Mouse (Mus musculus) stomach, embryonic 15.5 days (tissue): ENCODE data around the gene Ttll10. TPM values are rescaled to one million over a fixed set of nuclear protein-coding genes. Genes with fewer than 3 reads are reported as not detected.

Experiments
- ATAC-seq: fragments of 200-750 bp; cut with Nextera tagmentation; 2 replicates; pipeline ENCODE4 v1.8.0; 2017; ENCODE audit warnings: low read depth, moderate number of reproducible peaks, moderate TSS enrichment; ENCODE audit not compliant: insufficient read depth, low FRiP score
- H3K27ac ChIP-seq: fragments of 300-500 bp; sonication (generic); 2 replicates; pipeline ENCODE4 v1.5.1; 2015; ENCODE audit warnings: mild to moderate bottlenecking, inconsistent platforms
- H3K27me3 ChIP-seq: fragments of 300-500 bp; sonication (generic); replicated peaks from 2 replicates; pipeline ENCODE4 v1.6.1; 2015; ENCODE audit warnings: inconsistent platforms
- H3K36me3 ChIP-seq: fragments of 300-500 bp; sonication (generic); 2 replicates; pipeline ENCODE4 v1.6.1; 2015; ENCODE audit warnings: inconsistent platforms
- H3K4me1 ChIP-seq: fragments of 300-500 bp; sonication (generic); 2 replicates; pipeline ENCODE4 v1.6.1; 2015; ENCODE audit warnings: inconsistent platforms
- H3K4me2 ChIP-seq: fragments of 300-500 bp; sonication (generic); 2 replicates; pipeline ENCODE4 v1.6.1; 2015; ENCODE audit warnings: mild to moderate bottlenecking, inconsistent platforms
- H3K4me3 ChIP-seq: fragments of 300-500 bp; sonication (generic); replicated peaks from 2 replicates; pipeline ENCODE4 v1.5.1; 2015; ENCODE audit warnings: inconsistent platforms
- H3K9ac ChIP-seq: fragments of 300-500 bp; sonication (generic); 2 replicates; pipeline ENCODE4 v1.6.1; 2015; ENCODE audit warnings: inconsistent platforms
- H3K9me3 ChIP-seq: fragments of 300-500 bp; sonication (generic); 2 replicates; pipeline ENCODE4 v1.6.1; 2016; ENCODE audit warnings: inconsistent platforms
- whole genome bisulfite sequencing: fragments of 180-500 bp; shearing (Covaris S2); methylation state at CpG from one replicate; pipeline ENCODE4 v1.1.7; 2015; 5-methylcytosine and 5-hydroxymethylcytosine counted together
- polyA plus RNA-seq: library from polyadenylated mRNA; unstranded; fragments of >200 nt; fragmentation: Nextera tagmentation; extraction: Ambion mirVana; gene quantifications from 2 replicates; pipeline ENCODE4 v1.2.1, GENCODE M21; 2015

Ttll10 gene
- polyA plus RNA-seq, 1 experiment from 2014 or later: 4.1 TPM

DNA sequence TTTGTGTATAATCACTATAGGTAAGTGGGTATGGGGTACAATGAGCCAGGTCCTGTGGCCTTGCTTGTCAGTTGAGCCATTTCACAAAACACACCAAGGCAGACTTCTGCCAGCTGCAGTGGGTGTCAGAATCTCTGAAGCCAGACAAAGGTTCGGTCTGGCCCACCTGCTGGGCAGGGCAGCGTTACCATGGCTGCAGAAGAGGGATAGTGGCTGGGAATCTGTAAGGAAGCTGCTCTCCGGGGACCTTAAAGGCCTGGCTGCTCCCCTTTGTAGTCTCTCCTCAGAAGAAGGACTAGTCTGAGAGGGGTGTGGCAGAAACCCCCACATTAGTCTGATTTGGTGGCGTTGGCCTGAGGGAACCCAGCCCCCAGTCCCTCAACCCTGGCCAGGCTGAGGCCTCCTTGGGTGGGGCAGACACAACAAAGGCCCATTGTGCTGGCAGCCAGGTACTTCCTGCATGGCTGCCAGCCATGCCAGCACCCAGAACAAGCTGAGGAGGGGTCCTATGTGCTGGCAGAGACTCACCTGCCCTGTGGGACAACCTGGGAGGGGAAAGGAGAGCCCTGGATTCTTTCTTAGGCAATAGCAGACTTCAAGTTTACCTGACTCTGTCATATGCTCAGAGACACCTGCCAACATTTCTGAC is 4.8 kb upstream of the Ttll10 start:
- Histone ChIP-seq H3K4me3 (no peak overlapping the region), H3K9ac (no peak overlapping the region), H3K27me3 (no peaks in the 10 kb centered on the region), H3K4me2 (no peak overlapping the region), H3K9me3 (no peaks in the 10 kb centered on the region), H3K27ac (peak overlapping the region; percentile 82), H3K4me1 (peaks cover 8% of the 10 kb centered on the region), H3K36me3 (no peaks in the 10 kb centered on the region)
- 18% methylated on average over 4 of the region's 4 CpGs for WGBS
- peak; percentile 13; the same call in 1 of the 2 replicates for ATAC-seq

DNA sequence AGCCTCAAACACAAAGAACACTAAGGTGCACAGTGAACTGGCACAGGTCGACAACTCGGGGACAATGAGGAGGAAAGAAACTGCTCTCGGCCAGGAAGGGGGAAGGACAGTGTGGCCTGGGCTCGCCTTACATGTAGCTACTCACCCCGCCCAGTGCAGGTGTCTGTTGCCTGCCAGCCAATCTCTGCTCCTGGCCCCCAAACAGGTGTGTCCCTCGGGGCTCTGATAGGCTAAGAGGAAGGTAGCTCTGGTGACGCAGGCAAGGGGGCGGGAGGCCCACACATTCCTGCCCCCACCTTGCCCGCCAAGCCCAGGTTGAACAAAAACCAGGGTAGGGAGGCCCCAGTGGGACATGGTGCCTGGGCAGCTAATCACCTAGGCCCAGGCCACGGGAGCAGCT is 499 bp upstream of the Ttll10 start:
- H3K9ac ChIP-seq: peak overlapping the region; percentile 33
- H3K27me3 ChIP-seq: no peaks in the 10 kb centered on the region
- no peaks in the 10 kb centered on the region for H3K9me3 ChIP-seq
- peak overlapping the region; percentile 44 for H3K4me2 ChIP-seq
- 29% methylated on average over 10 of the region's 10 CpGs for WGBS
- H3K36me3 ChIP-seq: no peaks in the 10 kb centered on the region
- peak overlapping the region; percentile 96 for H3K27ac ChIP-seq
- peaks cover 16% of the 10 kb centered on the region for H3K4me1 ChIP-seq
- ATAC-seq: peak; percentile 96
- peak overlapping the region; percentile 42 for H3K4me3 ChIP-seq

DNA sequence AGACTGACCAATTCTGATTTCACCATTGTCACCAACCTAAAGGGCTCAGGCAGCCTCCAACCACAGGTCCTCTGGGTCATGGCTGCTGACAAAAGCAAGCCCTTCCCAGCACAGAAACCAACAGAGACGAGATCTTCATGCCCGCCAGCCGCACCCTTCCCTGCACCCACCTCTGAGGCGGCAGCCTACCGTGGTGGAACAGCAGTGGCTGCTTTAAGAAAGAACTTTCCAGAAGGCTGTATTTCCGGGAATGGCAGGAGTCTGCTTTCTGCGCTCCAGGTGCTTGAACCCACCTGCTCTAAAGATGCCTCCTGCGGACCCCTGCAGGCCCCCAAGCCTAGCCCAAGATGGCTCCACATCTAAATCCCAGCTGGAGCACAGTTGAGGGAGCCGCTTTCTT is 388 bp downstream of the Ttll10 start:
- 57% methylated on average over 9 of the region's 9 CpGs for WGBS
- H3K9ac ChIP-seq: peak overlapping the region; percentile 33
- H3K9me3 ChIP-seq: no peaks in the 10 kb centered on the region
- ATAC-seq: no peak
- H3K4me1 ChIP-seq: peaks cover 10% of the 10 kb centered on the region; the same call in 1 of the 2 replicates
- H3K27ac ChIP-seq: peak overlapping the region; percentile 96
- no peaks in the 10 kb centered on the region for H3K27me3 ChIP-seq
- peak overlapping the region; percentile 44 for H3K4me2 ChIP-seq
- H3K4me3 ChIP-seq: peak overlapping the region; percentile 42
- H3K36me3 ChIP-seq: no peaks in the 10 kb centered on the region

DNA sequence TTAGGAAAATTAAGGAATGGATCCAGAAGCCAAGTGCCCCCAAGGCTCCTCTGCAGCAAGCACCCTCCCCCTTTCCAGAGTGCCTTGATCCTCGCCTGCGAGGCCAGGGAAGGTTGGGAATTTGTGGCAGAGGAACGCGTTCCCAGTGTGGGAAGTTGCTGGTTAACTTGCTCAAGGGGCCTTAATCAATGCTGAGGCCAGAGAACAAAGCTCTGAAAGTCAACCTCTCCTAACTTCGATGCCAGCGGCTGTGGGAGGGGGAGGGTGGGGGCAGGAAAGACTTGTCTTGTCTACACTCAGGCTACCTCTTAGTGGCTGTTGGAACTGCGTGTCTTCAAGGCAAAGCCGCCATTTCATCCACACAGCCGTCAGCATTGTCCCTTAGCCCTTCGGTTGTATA is 1.5 kb downstream of the Ttll10 start:
- H3K36me3 ChIP-seq: no peaks in the 10 kb centered on the region
- peak overlapping the region; percentile 96; the same call in 1 of the 2 replicates for H3K27ac ChIP-seq
- H3K27me3 ChIP-seq: no peaks in the 10 kb centered on the region
- H3K4me2 ChIP-seq: peak overlapping the region; percentile 49
- no peak overlapping the region for H3K9ac ChIP-seq
- ATAC-seq: no peak
- 0 out of 2 replicates have a peak, but pooled peaks cover 7% of the 10 kb centered on the region for H3K4me1 ChIP-seq
- 46% methylated on average over 10 of the region's 10 CpGs for WGBS
- no peaks in the 10 kb centered on the region for H3K9me3 ChIP-seq
- H3K4me3 ChIP-seq: peak overlapping the region; percentile 42

DNA sequence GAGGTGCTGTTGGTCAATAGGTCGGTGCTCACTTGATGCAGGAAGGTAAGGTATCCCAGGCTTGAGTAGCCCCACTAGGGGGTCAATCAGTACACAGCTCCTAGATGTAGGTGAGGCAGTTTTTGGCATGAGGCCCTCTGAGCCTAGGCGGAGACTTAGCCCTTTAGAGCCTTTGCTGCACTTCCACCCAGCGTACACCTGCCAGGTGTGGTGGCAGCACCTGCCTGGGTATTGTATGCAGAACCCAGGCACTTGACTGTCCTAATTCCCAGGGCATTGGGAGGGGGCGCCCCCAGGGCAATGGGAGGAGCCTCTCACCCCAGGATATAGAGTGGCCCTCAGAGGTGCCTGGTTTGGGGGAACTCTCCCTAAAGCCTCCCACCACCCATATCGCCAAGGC is 4.0 kb downstream of the Ttll10 start:
- Histone ChIP-seq H3K4me3 (no peak overlapping the region), H3K9ac (no peak overlapping the region), H3K9me3 (no peaks in the 10 kb centered on the region), H3K27me3 (no peaks in the 10 kb centered on the region), H3K4me1 (0 out of 2 replicates have a peak, but pooled peaks cover 7% of the 10 kb centered on the region), H3K4me2 (peak overlapping the region; percentile 49), H3K36me3 (no peaks in the 10 kb centered on the region), H3K27ac (no peak overlapping the region)
- WGBS: 76% methylated on average over 5 of the region's 5 CpGs
- no peak for ATAC-seq

DNA sequence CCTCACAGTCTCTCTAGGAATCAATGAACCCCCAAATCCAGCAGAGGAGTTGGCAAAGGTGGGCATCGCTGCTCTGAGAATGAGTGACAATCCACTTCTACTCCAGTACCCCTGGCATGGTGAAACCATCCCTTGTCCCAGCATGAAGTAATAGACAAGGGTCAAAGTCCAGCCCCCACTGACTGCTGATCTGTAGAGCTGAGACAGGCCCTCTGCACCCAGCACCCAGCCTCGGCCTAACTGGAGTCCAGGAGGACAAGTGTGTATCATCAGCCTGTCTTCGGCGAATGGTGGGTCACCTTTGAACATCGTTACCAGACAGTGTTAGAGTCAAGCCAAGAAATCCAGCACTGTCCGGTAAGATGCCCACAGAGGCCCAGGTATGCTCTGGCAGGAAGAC is 4.6 kb downstream of the Ttll10 start:
- Histone ChIP-seq H3K9ac (no peak overlapping the region), H3K9me3 (no peaks in the 10 kb centered on the region), H3K27me3 (no peaks in the 10 kb centered on the region), H3K4me2 (peak overlapping the region; percentile 49; the same call in 1 of the 2 replicates), H3K4me3 (no peak overlapping the region), H3K4me1 (0 out of 2 replicates have a peak, but pooled peaks cover 7% of the 10 kb centered on the region), H3K36me3 (no peaks in the 10 kb centered on the region), H3K27ac (no peak overlapping the region)
- ATAC-seq: no peak
- 90% methylated on average over 6 of the region's 6 CpGs for WGBS

DNA sequence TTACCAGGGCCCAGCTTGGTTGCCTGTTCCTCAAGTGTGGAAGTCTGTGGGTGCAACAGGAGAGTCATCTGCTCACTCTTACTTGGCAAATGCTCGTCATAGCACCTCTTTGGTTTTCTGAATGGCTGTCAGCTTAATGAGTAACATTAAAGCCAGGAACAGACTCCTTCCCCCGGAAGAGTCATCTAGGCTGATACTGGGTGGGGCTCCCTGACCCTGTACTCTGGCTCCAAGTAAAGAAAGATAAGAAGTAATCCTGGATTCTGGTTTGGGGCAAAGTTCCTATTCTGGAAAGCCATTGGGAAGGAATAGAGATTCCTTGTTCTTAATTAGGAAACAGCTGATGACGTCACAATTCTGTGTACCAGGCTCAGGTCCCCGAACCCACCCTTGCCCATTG is 5.1 kb downstream of the Ttll10 start:
- no peak overlapping the region for H3K4me3 ChIP-seq
- ATAC-seq: no peak
- H3K27ac ChIP-seq: 0 out of 2 replicates have a peak overlapping the region, but pooled peaks have one; percentile 6
- H3K9me3 ChIP-seq: no peaks in the 10 kb centered on the region
- no peaks in the 10 kb centered on the region for H3K27me3 ChIP-seq
- WGBS: 61% methylated on average over 4 of the region's 4 CpGs
- H3K36me3 ChIP-seq: no peaks in the 10 kb centered on the region
- no peak overlapping the region for H3K4me2 ChIP-seq
- H3K4me1 ChIP-seq: 0 out of 2 replicates have a peak, but pooled peaks cover 7% of the 10 kb centered on the region
- no peak overlapping the region for H3K9ac ChIP-seq

DNA sequence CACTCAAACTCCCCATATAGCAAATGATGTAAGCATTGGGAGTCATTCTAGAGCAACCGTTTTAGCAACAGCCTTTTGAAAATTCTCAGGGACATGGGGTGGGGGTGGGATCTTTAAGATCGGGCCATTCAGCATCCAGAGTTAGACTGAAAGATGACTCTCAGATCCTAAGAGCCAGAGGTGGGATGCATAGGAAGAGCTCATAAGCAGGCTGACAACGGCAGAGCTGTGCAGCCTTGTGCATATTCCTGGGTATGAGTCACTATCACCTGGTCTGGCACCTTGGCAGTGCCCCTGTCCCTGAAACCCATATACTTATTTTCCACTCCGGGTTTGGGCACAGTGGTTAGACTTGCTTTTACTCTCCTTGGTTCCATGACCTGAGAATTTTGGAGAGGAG is 6.1 kb downstream of the Ttll10 start:
- H3K4me3 ChIP-seq: no peak overlapping the region
- no peak for ATAC-seq
- H3K9ac ChIP-seq: no peak overlapping the region
- H3K4me2 ChIP-seq: no peak overlapping the region
- 71% methylated on average over 4 of the region's 4 CpGs for WGBS
- H3K9me3 ChIP-seq: no peaks in the 10 kb centered on the region
- 0 out of 2 replicates have a peak, but pooled peaks cover 7% of the 10 kb centered on the region for H3K4me1 ChIP-seq
- H3K36me3 ChIP-seq: no peaks in the 10 kb centered on the region
- H3K27me3 ChIP-seq: no peaks in the 10 kb centered on the region
- H3K27ac ChIP-seq: no peak overlapping the region

DNA sequence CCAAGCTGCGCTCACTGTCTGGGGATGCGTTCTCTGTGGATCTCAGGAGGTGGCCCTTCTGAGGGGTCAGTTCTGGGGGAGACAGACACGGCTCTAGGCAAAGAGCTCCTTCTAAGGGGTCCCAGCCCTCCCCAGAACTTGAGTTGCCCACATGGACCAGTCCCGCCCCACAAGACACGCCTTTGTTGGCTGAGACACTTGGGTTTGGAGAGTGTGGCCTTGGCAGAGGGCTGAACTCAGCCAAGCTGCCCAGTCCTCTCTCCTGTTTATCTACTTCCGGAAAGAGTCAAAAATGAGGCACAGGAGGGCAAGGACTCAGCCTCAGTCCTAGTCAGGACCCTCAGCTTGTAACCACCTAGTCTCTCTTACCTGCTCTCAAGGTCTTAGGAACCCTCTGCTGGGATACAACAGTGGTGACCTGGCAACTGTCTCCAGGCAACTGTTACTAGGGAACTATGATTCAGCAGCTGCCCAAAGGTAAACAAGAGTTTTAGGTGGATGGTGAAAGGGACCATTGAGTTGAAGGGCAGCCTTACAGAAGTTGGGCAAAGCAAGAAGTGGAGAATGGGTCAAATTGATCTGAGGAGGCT is 8.7 kb downstream of the Ttll10 start:
- 50% methylated on average over 6 of the region's 6 CpGs for WGBS
- no peak overlapping the region for H3K4me2 ChIP-seq

DNA sequence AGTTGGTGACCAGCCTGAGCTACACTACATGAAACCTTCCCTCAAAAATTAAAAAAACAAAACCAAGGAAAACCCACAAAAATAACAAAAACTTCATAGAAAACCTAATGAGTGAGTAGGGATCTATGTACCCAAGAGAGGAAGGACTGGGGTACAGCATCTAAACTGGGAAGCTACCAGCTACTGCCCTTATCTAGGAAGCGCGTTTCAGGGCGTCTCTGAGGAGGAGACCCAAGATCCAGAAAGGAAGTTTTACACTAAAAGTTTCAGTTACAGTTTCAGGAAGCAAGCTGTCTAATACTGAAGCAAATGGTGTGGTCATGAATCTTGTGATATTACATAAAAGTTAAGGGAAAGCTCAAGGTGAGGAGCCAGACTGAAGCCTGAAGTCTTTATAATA is 9.4 kb downstream of the Ttll10 start:
- Histone ChIP-seq H3K27me3 (no peaks in the 10 kb centered on the region), H3K4me1 (0 out of 2 replicates have a peak, but pooled peaks cover under 1% of the 10 kb centered on the region), H3K4me3 (no peak overlapping the region), H3K9ac (no peak overlapping the region), H3K36me3 (no peaks in the 10 kb centered on the region), H3K9me3 (no peaks in the 10 kb centered on the region), H3K4me2 (no peak overlapping the region), H3K27ac (no peak overlapping the region)
- 60% methylated on average over 3 of the region's 3 CpGs for WGBS
- ATAC-seq: no peak

More for the DNA sequence above, 8.7 kb downstream of the Ttll10 start:
- no peaks in the 10 kb centered on the region for H3K9me3 ChIP-seq
- peak; percentile 29; the same call in 1 of the 2 replicates for ATAC-seq
- no peak overlapping the region for H3K27ac ChIP-seq
- no peak overlapping the region for H3K9ac ChIP-seq
- no peaks in the 10 kb centered on the region for H3K27me3 ChIP-seq
- no peaks in the 10 kb centered on the region for H3K36me3 ChIP-seq
- H3K4me1 ChIP-seq: 0 out of 2 replicates have a peak, but pooled peaks cover 7% of the 10 kb centered on the region
- no peak overlapping the region for H3K4me3 ChIP-seq

DNA sequence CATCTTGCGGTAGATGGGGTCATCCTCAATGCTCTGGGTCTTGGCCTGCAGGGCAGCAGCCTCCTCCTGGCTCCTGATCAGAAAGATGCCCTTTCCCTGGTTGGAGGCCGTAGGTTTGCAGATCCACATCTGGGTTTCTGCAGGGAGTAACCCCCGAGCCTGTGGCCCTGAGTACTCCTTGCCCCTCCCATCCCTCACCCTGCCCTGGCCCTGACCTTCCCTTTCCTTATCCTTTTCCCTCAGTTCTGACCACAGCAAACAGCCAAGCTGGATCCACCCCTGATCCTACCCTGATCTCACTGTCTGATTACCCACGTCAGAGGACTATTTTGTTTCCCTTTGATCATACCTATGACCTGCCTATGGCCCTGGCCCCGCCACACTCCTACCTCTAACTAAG is 14.5 kb downstream of the Ttll10 start:
- no peaks in the 10 kb centered on the region for H3K36me3 ChIP-seq
- WGBS: 57% methylated on average over 5 of the region's 5 CpGs
- H3K9ac ChIP-seq: no peak overlapping the region
- no peak overlapping the region for H3K4me3 ChIP-seq
- no peak overlapping the region for H3K27ac ChIP-seq
- no peaks in the 10 kb centered on the region for H3K27me3 ChIP-seq
- no peaks in the 10 kb centered on the region for H3K9me3 ChIP-seq
- ATAC-seq: no peak
- H3K4me1 ChIP-seq: no peaks in the 10 kb centered on the region
- H3K4me2 ChIP-seq: no peak overlapping the region

DNA sequence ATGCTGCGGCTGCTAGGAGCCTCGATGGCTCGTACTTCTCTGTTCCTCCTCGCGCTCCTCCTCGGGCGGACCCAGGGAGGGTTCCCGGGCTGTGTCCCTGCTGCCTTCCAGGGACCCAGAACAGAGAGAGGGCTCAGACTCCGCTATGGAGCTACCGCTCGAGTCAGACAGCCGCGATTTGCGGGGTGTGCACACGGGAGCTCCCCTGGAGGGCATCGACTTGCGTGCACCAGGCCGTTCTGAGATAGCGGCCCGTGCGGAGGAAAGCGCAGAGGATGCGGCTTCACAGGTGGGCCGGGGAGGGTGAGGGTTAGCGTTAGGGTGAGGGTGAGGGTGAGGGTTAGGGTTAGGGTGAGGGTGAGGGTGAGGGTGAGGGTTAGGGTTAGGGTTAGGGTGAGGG is 24.3 kb downstream of the Ttll10 start:
- ATAC-seq: no peak
- H3K4me1 ChIP-seq: peaks cover 22% of the 10 kb centered on the region
- peak overlapping the region; percentile 26; the same call in 1 of the 2 replicates for H3K4me2 ChIP-seq
- 19% methylated on average over 25 of the region's 25 CpGs for WGBS
- peaks cover 5% of the 10 kb centered on the region; the same call in 1 of the 2 replicates for H3K27me3 ChIP-seq
- no peak overlapping the region for H3K27ac ChIP-seq
- no peak overlapping the region for H3K4me3 ChIP-seq
- H3K9me3 ChIP-seq: no peaks in the 10 kb centered on the region
- H3K9ac ChIP-seq: no peak overlapping the region
- H3K36me3 ChIP-seq: no peaks in the 10 kb centered on the region
